Mouse (Mus musculus): Measurements from ENCODE around the gene Cnih2.

DNA sequence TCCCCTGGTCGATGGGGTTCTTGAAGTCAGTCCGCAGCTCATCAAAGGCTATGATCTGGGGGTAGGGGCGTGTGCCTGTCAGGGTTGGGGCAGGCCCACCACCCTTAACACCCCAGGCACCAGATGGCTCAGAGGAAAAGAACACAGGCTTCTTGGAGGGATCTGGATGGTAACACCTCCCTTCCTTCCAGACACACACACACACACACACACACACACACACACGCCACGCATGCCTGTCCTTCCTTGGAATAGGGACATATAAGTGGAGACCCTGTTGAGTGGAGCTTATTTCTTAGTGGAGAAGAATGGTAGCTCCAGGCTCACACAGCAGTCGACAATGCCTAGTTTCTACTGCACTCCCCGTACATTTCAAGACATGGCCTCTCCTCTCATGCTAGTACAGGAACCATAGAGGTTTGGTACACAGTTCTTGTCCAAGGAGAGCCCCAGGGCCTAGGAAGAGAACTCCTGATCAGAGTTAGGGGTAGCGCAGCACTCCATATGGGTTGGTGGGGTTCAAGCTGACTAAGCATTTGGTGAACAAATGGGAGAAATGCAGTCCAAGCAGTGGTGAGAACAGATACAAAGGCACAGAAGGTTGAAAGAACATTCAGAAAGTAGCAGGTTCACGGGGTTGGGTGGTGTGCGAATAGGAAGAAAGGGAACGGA lies 3.4 kb downstream of the Cnih2 start:
- TF ChIP-seq MAX (IDR thresholded peaks at IDR 0.05) (no peak), CTCF (IDR thresholded peaks at IDR 0.05; ENCODE audit: control insufficient read depth, insufficient read depth, insufficient read length) (no peak), USF1 (IDR thresholded peaks at IDR 0.05; ENCODE audit: low read depth) (no peak), MYOG (IDR thresholded peaks at IDR 0.05; ENCODE audit: control insufficient read depth, extremely low read depth, insufficient read length) (no peak), MYOD1 (IDR thresholded peaks at IDR 0.05; ENCODE audit: control insufficient read depth, insufficient read length, low read depth) (no peak), FOSL1 (IDR thresholded peaks at IDR 0.05; ENCODE audit: insufficient read depth, low read length, poor library complexity, severe bottlenecking) (no peak)
